Mouse (Mus musculus): ENCODE results near the gene Phf23. TPM values are rescaled to one million over a fixed set of nuclear protein-coding genes. Genes with fewer than 3 reads are reported as not detected.

Gene Phf23
- polyA plus RNA-seq, 1 experiment, result 21.4 TPM

GRCm38 (mm10) chr11:70019495-70020021 lies 24.0 kb downstream of the Phf23 start:
- H3K27me3 ChIP-seq (ENCODE audit: control insufficient read depth, insufficient read depth, low read length), result no peaks in the 10 kb centered on the region
- H3K4me3 ChIP-seq (ENCODE audit: extremely low read depth, insufficient read depth, insufficient read length), result no peak overlapping the region
- DNase-seq (ENCODE audit: low read depth in 1 of 2, low spot score in 2 of 2), result no peak
- peaks cover 11% of the 10 kb centered on the region; the same call in 1 of the 2 replicates for H3K4me1 ChIP-seq (ENCODE audit: control insufficient read depth, insufficient read depth, insufficient read length)
- H3K27ac ChIP-seq (ENCODE audit: insufficient read depth, low read length), result no peak overlapping the region
- TF ChIP-seq CTCF (IDR thresholded peaks at IDR 0.05; ENCODE audit: extremely low read depth, insufficient read depth, insufficient read length, insufficient replicate concordance) (no peak), POLR2A (IDR thresholded peaks at IDR 0.05; ENCODE audit: low read depth, low read length) (no peak)
- H3K36me3 ChIP-seq (ENCODE audit: control insufficient read depth, insufficient read depth, low read length), result no peaks in the 10 kb centered on the region
- 10% methylated on average over 2 of the region's 2 CpGs for WGBS

GRCm38 (mm10) chr11:70020022-70020631 lies 24.6 kb downstream of the Phf23 start:
- DNase-seq (ENCODE audit: low read depth in 1 of 2, low spot score in 2 of 2), result no peak
- Histone ChIP-seq H3K27ac (ENCODE audit: insufficient read depth, low read length) (no peak overlapping the region), H3K36me3 (ENCODE audit: control insufficient read depth, insufficient read depth, low read length) (no peaks in the 10 kb centered on the region), H3K4me3 (ENCODE audit: extremely low read depth, insufficient read depth, insufficient read length) (no peak overlapping the region), H3K27me3 (ENCODE audit: control insufficient read depth, insufficient read depth, low read length) (no peaks in the 10 kb centered on the region), H3K4me1 (ENCODE audit: control insufficient read depth, insufficient read depth, insufficient read length) (peaks cover 11% of the 10 kb centered on the region; the same call in 1 of the 2 replicates)
- TF ChIP-seq CTCF (IDR thresholded peaks at IDR 0.05; ENCODE audit: extremely low read depth, insufficient read depth, insufficient read length, insufficient replicate concordance) (no peak), POLR2A (IDR thresholded peaks at IDR 0.05; ENCODE audit: low read depth, low read length) (no peak)
- 22% methylated on average over 8 of the region's 8 CpGs for WGBS

GRCm38 (mm10) chr11:70020731-70021263 lies 25.2 kb downstream of the Phf23 start:
- H3K27ac ChIP-seq (ENCODE audit: insufficient read depth, low read length), result no peak overlapping the region
- WGBS, result 1% methylated on average over 8 of the region's 8 CpGs
- TF ChIP-seq POLR2A (IDR thresholded peaks at IDR 0.05; ENCODE audit: low read depth, low read length) (no peak), CTCF (IDR thresholded peaks at IDR 0.05; ENCODE audit: extremely low read depth, insufficient read depth, insufficient read length, insufficient replicate concordance) (peak; percentile 33; the same call in 1 of the 2 replicates)
- H3K4me3 ChIP-seq (ENCODE audit: extremely low read depth, insufficient read depth, insufficient read length), result peak overlapping the region; percentile 56
- no peaks in the 10 kb centered on the region for H3K36me3 ChIP-seq (ENCODE audit: control insufficient read depth, insufficient read depth, low read length)
- DNase-seq (ENCODE audit: low read depth in 1 of 2, low spot score in 2 of 2), result peak in 1 of 2 experiments; percentile 59
- no peaks in the 10 kb centered on the region for H3K27me3 ChIP-seq (ENCODE audit: control insufficient read depth, insufficient read depth, low read length)
- peaks cover 11% of the 10 kb centered on the region; the same call in 1 of the 2 replicates for H3K4me1 ChIP-seq (ENCODE audit: control insufficient read depth, insufficient read depth, insufficient read length)

GRCm38 (mm10) chr11:70021264-70022132 lies 25.9 kb downstream of the Phf23 start:
- Histone ChIP-seq H3K4me3 (ENCODE audit: extremely low read depth, insufficient read depth, insufficient read length) (peak overlapping the region; percentile 56), H3K27me3 (ENCODE audit: control insufficient read depth, insufficient read depth, low read length) (no peaks in the 10 kb centered on the region), H3K36me3 (ENCODE audit: control insufficient read depth, insufficient read depth, low read length) (no peaks in the 10 kb centered on the region), H3K27ac (ENCODE audit: insufficient read depth, low read length) (no peak overlapping the region), H3K4me1 (ENCODE audit: control insufficient read depth, insufficient read depth, insufficient read length) (peaks cover 11% of the 10 kb centered on the region; the same call in 1 of the 2 replicates)
- peak; percentile 77 to 88 for DNase-seq (ENCODE audit: low read depth in 1 of 2, low spot score in 2 of 2)
- no peak for TF ChIP-seq POLR2A (IDR thresholded peaks at IDR 0.05; ENCODE audit: low read depth, low read length)
- TF ChIP-seq CTCF (IDR thresholded peaks at IDR 0.05; ENCODE audit: extremely low read depth, insufficient read depth, insufficient read length, insufficient replicate concordance), result no peak
- 5% methylated on average over 39 of the region's 40 CpGs for WGBS

- no peak for TF ChIP-seq CTCF (IDR thresholded peaks at IDR 0.05; ENCODE audit: extremely low read depth, insufficient read depth, insufficient read length, insufficient replicate concordance)
- no peak for TF ChIP-seq POLR2A (IDR thresholded peaks at IDR 0.05; ENCODE audit: low read depth, low read length)
- H3K27ac ChIP-seq (ENCODE audit: insufficient read depth, low read length), result no peak overlapping the region
- peaks cover 9% of the 10 kb centered on the region; the same call in 1 of the 2 replicates for H3K4me1 ChIP-seq (ENCODE audit: control insufficient read depth, insufficient read depth, insufficient read length)
- H3K4me3 ChIP-seq (ENCODE audit: extremely low read depth, insufficient read depth, insufficient read length), result no peak overlapping the region; the same call in 1 of the 2 replicates
- 66% methylated on average over 24 of the region's 29 CpGs for WGBS
- no peaks in the 10 kb centered on the region for H3K27me3 ChIP-seq (ENCODE audit: control insufficient read depth, insufficient read depth, low read length)
- no peaks in the 10 kb centered on the region for H3K36me3 ChIP-seq (ENCODE audit: control insufficient read depth, insufficient read depth, low read length)
- DNase-seq (ENCODE audit: low read depth in 1 of 2, low spot score in 2 of 2), result no peak
These were observed 28.0 kb downstream of the Phf23 start for GRCm38 (mm10) chr11:70023481-70024150.

GRCm38 (mm10) chr11:70024151-70024514 lies 28.6 kb downstream of the Phf23 start:
- 70% methylated on average over 6 of the region's 6 CpGs for WGBS
- Histone ChIP-seq H3K4me1 (ENCODE audit: control insufficient read depth, insufficient read depth, insufficient read length) (peaks cover 13% of the 10 kb centered on the region; the same call in 1 of the 2 replicates), H3K36me3 (ENCODE audit: control insufficient read depth, insufficient read depth, low read length) (no peaks in the 10 kb centered on the region), H3K27ac (ENCODE audit: insufficient read depth, low read length) (no peak overlapping the region), H3K4me3 (ENCODE audit: extremely low read depth, insufficient read depth, insufficient read length) (no peak overlapping the region; the same call in 1 of the 2 replicates), H3K27me3 (ENCODE audit: control insufficient read depth, insufficient read depth, low read length) (no peaks in the 10 kb centered on the region)
- TF ChIP-seq POLR2A (IDR thresholded peaks at IDR 0.05; ENCODE audit: low read depth, low read length) (no peak), CTCF (IDR thresholded peaks at IDR 0.05; ENCODE audit: extremely low read depth, insufficient read depth, insufficient read length, insufficient replicate concordance) (no peak)
- no peak for DNase-seq (ENCODE audit: low read depth in 1 of 2, low spot score in 2 of 2)
